Mouse (Mus musculus): Measurements from ENCODE around the gene Gm45837.

Gene Gm45837

DNA sequence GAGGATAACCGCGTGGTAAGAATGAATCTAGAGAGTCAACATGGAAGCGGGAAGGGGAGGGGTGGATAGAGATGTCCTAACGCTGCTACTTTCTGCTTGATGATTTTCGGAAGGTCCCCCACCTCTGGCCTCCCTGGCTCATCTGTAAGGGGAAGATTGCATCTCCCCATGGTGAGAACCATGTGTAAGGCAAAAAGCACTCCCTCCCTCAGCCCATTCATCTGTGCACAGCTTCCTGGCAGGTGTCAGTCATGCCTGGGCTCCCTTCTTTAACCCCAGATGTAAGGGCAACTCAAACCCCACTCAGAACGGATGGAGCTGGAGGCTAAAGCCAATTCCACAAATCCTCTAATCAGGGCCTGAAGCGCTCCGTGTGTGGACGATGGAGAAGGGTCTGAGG, 89.0 kb downstream of the Gm45837 start:
- in situ Hi-C loops (cut with MseI, MboI): loop anchor here in 1 of 2 experiments (5.0 kb wide), 1 partner anchor 47 kb away; no protein-coding TSS in a partner anchor

DNA sequence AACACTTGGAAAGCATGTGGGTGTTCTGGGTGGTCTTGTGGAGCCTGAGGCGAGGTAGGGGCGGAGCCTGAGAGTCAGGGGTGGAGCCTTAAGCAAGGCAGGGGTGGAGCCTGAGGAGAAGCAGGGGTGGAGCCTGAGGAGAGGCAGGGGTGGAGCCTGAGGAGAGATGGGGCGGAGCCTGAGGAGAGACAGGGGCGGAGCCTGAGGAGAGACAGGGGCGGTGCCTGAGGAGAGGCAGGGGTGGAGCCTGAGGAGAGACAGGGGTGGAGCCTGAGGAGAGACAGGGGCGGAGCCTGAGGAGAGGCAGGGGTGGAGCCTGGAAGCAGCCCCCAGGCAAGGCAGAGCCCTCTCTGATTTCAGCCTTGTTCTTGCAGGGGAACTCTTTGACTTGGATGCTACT, 90.5 kb downstream of the Gm45837 start:
- in situ Hi-C loops (cut with MseI, MboI): loop anchor here in 1 of 2 experiments (5.0 kb wide), 1 partner anchor 49 kb away; no protein-coding TSS in a partner anchor

DNA sequence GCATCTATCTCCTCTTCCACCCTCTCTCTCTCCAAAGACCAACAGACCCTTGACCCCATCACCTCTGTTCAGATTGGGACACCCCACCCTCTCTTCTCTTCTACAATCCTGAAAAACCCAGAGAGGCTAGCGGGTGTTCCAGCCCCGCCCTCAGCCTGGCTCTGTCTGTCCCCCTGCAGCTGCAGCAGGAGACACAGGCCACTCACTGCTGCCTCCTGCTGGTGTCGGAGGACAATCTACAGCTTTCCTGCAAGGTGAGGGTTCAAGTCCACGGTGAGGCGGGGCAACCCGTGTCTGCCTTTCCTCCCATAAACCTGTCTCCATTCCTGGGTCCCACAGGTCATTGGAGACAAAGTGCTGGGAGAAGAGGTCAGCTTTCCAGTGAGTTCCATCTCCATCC, 91.0 kb downstream of the Gm45837 start:
- in situ Hi-C loops (cut with MseI, MboI): loop anchor here in 1 of 2 experiments (5.0 kb wide), 1 partner anchor 49 kb away; no protein-coding TSS in a partner anchor

- in situ Hi-C loops (cut with MseI, MboI): loop anchor here in 1 of 2 experiments (5.0 kb wide), 1 partner anchor 51 kb away; no protein-coding TSS in a partner anchor
Observed at GRCm38 (mm10) chr7:101503351-101503750, 92.7 kb downstream of the Gm45837 start.

DNA sequence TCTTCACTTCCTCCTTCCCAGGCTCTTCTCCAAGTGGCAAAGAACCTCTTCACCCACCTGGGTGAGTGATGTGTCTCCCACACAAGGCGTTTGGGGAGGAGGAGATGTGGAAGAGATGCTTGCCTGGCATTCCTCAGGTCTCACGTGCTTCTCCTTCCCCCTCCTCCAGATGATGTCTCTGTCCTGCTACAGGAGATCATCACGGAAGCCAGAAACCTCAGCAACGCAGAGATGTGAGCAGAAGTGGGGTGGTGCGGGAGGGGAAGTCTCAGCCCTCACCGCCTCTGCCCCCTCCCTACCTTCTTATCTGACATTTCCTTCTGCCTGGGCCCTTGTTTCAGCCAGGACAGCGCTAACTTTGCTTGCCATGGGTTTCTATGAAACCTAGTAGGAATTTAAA, 93.1 kb downstream of the Gm45837 start:
- in situ Hi-C loops (cut with MseI, MboI): loop anchor here in 1 of 2 experiments (5.0 kb wide), 1 partner anchor 52 kb away; no protein-coding TSS in a partner anchor

DNA sequence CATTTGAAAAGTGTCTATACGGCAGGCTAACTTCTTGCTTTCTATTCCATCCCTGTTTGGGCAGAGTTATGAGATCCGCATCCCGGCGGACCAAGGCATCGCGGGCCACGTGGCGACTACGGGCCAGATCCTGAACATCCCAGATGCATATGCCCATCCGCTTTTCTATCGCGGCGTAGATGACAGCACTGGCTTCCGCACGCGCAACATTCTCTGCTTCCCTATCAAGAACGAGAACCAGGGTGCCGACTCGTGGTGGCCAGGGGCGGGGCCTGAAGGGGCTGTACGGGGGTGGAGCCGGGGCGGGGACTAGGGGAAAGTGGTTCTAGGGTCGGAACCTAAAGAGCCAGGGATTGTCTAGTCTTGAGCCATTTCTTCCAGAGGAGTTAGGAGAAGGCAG, 93.8 kb downstream of the Gm45837 start:
- in situ Hi-C loops (cut with MseI, MboI): loop anchor here in 1 of 2 experiments (5.0 kb wide), 1 partner anchor 52 kb away; no protein-coding TSS in a partner anchor

DNA sequence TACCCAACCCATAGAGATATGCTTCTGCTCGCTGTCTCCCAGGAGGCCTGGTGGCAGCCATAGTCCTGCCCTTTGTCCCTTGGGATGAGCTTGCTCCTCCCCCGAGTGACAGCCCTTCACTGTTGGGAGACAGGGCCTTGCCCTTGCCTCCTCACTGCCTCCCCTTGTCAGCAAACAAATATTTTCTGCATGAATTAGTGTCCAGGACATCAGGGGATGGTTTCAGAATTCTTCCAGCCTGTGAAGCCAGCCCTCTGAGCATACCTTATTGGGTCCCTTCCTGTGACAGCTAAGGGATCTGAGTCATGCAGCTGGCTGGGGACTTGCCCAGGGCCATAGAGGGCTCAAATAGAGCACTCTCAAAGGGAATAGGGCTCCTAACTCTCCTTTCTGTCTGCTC, 98.5 kb downstream of the Gm45837 start:
- in situ Hi-C loops (cut with MseI, MboI): no loop called here

- in situ Hi-C loops (cut with MseI, MboI): no loop called here
Observed at GRCm38 (mm10) chr7:101513655-101514054, 103.0 kb downstream of the Gm45837 start.

DNA sequence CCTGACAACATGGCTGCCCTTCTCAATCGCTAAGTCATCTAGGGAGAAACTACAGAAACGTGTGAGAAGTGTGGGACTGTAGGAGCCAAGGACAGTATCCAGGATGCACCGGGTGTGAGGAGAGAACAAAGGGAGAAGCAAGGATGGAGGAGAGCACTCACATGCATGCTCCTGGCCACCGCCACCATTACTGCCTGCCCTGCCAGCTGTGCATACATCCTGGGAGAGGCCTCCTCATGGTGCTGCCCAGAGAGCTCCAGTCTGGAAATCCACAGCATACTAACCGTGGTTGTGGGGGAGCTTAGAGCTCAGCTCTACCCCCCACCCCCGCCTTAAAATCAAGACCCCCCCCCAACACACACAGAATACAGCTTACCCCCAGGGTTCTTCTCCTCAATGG, 104.1 kb downstream of the Gm45837 start:
- in situ Hi-C loops (cut with MseI, MboI): no loop called here

- in situ Hi-C loops (cut with MseI, MboI): no loop called here
Observed at GRCm38 (mm10) chr7:101515295-101515694, 104.6 kb downstream of the Gm45837 start.

- in situ Hi-C loops (cut with MseI, MboI): no loop called here
Observed at GRCm38 (mm10) chr7:101516460-101516859, 105.8 kb downstream of the Gm45837 start.

- in situ Hi-C loops (cut with MseI, MboI): no loop called here
Observed at GRCm38 (mm10) chr7:101521696-101522095, 111.0 kb downstream of the Gm45837 start.

GRCm38 (mm10) chr7:101523205-101523604, 112.5 kb downstream of the Gm45837 start:
- in situ Hi-C loops (cut with MseI, MboI): no loop called here

DNA sequence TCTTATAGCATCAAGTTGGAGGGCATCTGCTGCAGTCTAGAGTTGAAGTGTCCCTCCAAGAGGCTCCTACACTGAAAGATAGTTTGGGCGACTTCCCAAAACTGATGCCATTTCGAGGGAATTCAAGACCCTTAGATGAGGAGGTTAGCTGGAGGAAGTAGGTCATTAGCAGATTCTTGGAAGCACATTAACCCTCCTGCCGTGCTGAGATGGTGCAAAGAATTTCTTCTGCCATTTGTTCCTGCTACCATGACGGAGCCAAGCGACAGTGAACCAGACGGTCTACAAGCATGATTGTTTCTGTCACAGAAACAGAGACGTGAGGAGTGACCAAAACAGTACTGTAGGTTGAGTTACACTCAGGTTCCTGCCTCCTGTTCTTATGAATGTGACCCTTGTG, 115.8 kb downstream of the Gm45837 start:
- in situ Hi-C loops (cut with MseI, MboI): loop anchor here in 1 of 2 experiments (25.0 kb wide), 1 partner anchor 89 kb away; no protein-coding TSS in a partner anchor

DNA sequence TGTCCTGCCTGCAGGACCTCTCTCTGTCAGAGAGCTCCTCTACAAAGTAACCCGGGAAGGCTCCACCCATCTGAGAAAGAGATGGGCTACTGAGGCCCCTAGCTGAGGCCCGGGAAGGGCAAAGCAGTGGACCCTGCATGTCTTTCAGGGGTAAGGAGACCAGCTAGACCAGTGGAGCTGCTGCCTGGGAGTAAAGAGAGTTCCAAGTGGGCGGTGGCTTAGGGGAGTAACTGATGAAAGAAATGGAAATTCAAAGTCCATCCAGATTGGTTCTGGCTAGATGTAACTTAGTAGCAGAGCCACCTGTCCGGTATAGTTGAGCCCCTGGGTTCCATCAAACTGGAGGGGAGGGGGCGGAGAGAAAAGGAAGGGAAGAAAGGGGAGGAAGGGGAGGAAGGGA, 123.7 kb downstream of the Gm45837 start:
- in situ Hi-C loops (cut with MseI, MboI): loop anchor here in 1 of 2 experiments (25.0 kb wide), 1 partner anchor 97 kb away; no protein-coding TSS in a partner anchor

DNA sequence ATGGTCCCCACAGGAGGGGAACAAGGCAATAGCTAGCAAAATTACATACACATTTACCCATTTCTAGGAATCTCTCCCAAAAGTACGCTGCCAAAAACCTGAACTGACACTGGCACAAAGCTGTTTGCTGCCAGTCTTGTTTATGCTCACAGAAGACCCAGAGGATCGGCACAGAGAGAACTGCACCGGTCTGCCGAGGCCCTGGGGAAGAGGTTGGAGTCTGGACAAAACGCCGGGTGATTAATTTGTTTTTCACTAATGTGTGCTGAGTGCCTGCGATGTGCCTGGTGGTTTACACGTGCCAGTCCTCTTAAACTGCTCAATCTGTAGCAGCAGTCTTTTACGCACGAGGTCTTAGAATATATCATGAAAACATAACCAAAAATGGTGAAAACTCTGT, 124.4 kb downstream of the Gm45837 start:
- in situ Hi-C loops (cut with MseI, MboI): loop anchor here in 1 of 2 experiments (25.0 kb wide), 1 partner anchor 98 kb away; no protein-coding TSS in a partner anchor

DNA sequence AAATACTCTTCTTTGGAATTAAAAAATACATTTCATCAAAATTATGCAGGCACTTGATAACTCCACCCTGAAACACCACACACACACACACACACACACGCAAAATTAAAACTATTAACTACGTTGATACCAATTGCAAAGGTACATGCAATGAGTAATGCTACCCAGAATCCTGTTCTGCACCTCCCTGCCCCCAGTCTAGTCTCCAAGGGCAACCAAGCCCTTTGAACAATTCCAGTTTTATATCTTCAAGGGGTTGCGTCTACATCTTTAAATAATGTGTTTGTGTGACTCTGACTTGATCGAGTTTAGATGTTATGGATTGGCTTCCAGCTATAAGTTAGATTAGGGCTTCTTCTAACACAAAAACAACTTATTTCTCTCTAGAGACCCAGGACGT, 124.8 kb downstream of the Gm45837 start:
- in situ Hi-C loops (cut with MseI, MboI): loop anchor here in 1 of 2 experiments (25.0 kb wide), 1 partner anchor 98 kb away; no protein-coding TSS in a partner anchor

DNA sequence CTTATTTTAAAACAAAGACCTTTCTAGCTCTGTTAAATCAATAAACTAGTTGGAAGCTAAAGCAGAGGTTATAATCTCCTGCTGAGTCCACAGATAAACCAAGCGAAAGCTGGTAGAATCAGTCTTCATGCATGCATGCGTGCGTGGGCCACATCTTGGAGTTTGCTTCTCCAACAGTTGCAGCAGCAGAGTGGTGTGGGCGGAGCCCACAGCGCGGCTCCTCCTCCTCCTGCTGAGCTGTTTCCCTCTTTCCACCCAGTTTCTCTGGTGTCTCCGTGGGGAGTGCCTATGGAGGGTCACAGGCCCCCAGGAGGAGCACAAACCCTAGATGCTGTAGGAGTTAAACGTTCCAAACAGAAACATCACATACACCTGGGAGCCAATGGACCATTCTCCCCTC, 126.9 kb downstream of the Gm45837 start:
- in situ Hi-C loops (cut with MseI, MboI): loop anchor here in 1 of 2 experiments (25.0 kb wide), 1 partner anchor 100 kb away; no protein-coding TSS in a partner anchor

DNA sequence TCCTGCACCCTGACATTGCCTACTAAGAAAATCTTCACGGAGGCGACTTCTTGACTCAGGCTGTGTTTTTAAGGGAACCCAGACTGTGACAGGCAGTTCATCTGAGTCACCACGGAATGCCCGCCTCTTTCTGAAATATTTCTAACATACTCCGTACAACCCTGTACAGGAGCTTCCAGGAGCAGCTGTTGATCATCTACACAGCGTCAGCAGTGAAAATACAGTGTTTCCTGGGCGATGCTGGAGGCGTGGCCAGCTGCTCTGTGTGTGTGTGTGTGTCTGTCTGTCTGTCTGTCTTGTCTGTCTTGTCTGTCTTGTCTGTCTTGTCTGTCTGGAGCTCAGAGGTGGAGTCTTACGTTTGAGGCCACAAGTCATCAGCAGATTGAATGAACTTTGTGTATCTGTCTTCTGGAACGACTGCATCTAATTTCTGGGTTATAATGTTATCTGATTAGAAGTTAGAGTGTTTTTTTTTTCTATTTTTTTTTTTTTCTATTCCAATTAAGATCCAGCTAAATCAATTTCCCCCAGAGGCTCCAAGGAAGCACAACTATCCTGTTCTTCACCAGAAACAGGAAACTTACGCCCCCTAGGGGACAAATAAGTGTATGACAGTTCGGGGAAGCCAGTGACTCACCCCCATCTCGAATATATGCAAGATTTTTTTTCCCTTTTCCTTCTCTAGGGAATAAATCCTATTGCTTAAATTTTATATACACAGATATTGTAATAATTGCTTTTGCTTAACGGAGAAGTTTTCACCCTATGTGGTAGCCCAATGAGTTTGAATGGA, 127.7 kb downstream of the Gm45837 start:
- in situ Hi-C loops (cut with MseI, MboI): loop anchor here in 1 of 2 experiments (25.0 kb wide), 1 partner anchor 101 kb away; no protein-coding TSS in a partner anchor

DNA sequence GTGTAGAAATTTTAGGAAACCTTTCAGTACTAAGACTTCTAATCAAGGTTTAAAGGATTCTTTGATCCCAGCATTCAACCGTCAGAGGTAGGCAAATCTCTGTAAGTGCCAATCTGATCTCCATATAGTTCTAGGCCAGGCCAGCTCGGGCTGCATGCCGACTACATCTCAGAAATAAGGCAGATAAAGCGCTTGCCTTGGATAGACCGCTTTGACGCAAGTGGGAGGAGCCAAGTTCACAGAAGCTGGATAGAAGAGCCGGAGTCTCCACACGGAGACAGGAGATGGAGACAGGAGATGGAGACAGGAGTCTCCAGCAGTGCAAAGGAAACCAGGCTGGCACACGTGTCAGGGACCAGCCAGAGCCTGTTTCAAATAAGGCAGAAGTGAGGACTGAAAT, 129.1 kb downstream of the Gm45837 start:
- in situ Hi-C loops (cut with MseI, MboI): loop anchor here in 1 of 2 experiments (25.0 kb wide), 1 partner anchor 102 kb away; no protein-coding TSS in a partner anchor

GRCm38 (mm10) chr7:101540684-101541083, 130.0 kb downstream of the Gm45837 start:
- in situ Hi-C loops (cut with MseI, MboI): loop anchor here in 1 of 2 experiments (25.0 kb wide), 1 partner anchor 103 kb away; no protein-coding TSS in a partner anchor

DNA sequence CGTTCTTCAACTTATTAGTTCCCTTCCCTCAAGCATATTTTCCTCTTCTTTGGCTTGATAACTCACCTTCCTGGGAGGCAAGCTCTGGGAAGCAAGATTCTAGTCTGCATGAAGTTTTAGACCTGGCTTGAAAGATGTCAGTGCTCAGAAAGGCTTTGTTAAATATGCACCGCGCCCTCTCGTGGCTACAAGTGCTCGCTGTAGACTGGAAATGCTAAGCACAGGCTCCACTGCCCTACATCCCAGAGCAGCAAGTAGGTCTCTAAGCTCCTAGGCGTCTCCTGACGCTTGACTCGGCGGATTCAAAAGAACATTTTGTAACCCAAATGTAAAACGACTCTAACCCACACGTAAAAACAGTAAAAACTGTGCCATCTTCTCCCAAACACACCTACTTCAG, 130.4 kb downstream of the Gm45837 start:
- in situ Hi-C loops (cut with MseI, MboI): loop anchor here in 1 of 2 experiments (25.0 kb wide), 1 partner anchor 104 kb away; no protein-coding TSS in a partner anchor
